Mouse (Mus musculus) kidney, adult 2 months (tissue): Measurements from ENCODE around the gene Nkiras2. TPM values are rescaled to one million over a fixed set of nuclear protein-coding genes. Genes with fewer than 3 reads are reported as not detected.
"Not testable (repeated sequence)": the region's sequence is repeated elsewhere in the genome, so short reads cannot be mapped to it uniquely, and the experiment has no call there.

ENCODE experiments used
- DNase-seq: peaks from one replicate; pipeline ENCODE4 v3.0.0; 2021
- H3K27ac ChIP-seq: fragments of 200-500 bp; 2 replicates; pipeline ENCODE4 v1.5.1; 2012; ENCODE audit warnings: low read depth, low read length, control low read depth, inconsistent platforms; ENCODE audit not compliant: insufficient read depth
- H3K27me3 ChIP-seq: fragments of 200-500 bp; replicated peaks from 2 replicates; pipeline ENCODE4 v1.6.1; 2012; ENCODE audit warnings: mild to moderate bottlenecking, moderate library complexity, low read length, inconsistent platforms; ENCODE audit not compliant: control insufficient read depth, insufficient read depth
- H3K36me3 ChIP-seq: fragments of 200-500 bp; 2 replicates; pipeline ENCODE4 v1.6.1; 2012; ENCODE audit warnings: mild to moderate bottlenecking, moderate library complexity, low read length, inconsistent platforms; ENCODE audit not compliant: control insufficient read depth, insufficient read depth
- H3K4me1 ChIP-seq: fragments of 200-500 bp; 2 replicates; pipeline ENCODE4 v1.6.1; 2011; ENCODE audit warnings: low read length; ENCODE audit not compliant: control insufficient read depth, insufficient read depth
- H3K4me3 ChIP-seq: fragments of 200-500 bp; 2 replicates; pipeline ENCODE4 v1.5.1; 2011; ENCODE audit warnings: mild to moderate bottlenecking, low read depth, low read length, control low read depth; ENCODE audit not compliant: insufficient read depth
- CTCF ChIP-seq: fragments of 200-500 bp; conservative IDR thresholded peaks from 2 replicates; pipeline ENCODE4 v1.5.1; 2011; ENCODE audit warnings: low read depth, mild to moderate bottlenecking, control low read depth, low read length, moderate library complexity, mixed read lengths; ENCODE audit not compliant: insufficient read depth, insufficient read length
- POLR2A ChIP-seq: fragments of 200-500 bp; IDR thresholded peaks from one replicate; pipeline ENCODE4 v1.6.1; 2011; ENCODE audit warnings: low read depth, low read length, control low read depth
- WGBS: fragments of 180-500 bp; shearing (Covaris S2); methylation state at CpG from one replicate; pipeline ENCODE4 v1.1.7; 2018; 5-methylcytosine and 5-hydroxymethylcytosine counted together
- polyA plus RNA-seq: library from polyadenylated mRNA; depleted of rRNA; stranded (reverse); fragments of >200 nt; gene quantifications from 2 replicates; pipeline ENCODE4 v1.2.3, GENCODE M21; 2012

Nkiras2 gene
- polyA plus RNA-seq, 1 experiment: 60.5 TPM

- WGBS: 29% methylated on average over 9 of the region's 9 CpGs
- no peaks in the 10 kb centered on the region for H3K36me3 ChIP-seq
- peak overlapping the region; percentile 91 for H3K27ac ChIP-seq
- TF ChIP-seq CTCF: no peak
- no peak for TF ChIP-seq POLR2A
- H3K4me3 ChIP-seq: peak overlapping the region; percentile 27; the same call in 1 of the 2 replicates
- H3K27me3 ChIP-seq: no peaks in the 10 kb centered on the region
- H3K4me1 ChIP-seq: peaks cover 16% of the 10 kb centered on the region; the same call in 1 of the 2 replicates
- DNase-seq: peak; percentile 71
Observed at GRCm38 (mm10) chr11:100609997-100610680, 8.9 kb upstream of the Nkiras2 start.

GRCm38 (mm10) chr11:100611627-100612026 lies 7.4 kb upstream of the Nkiras2 start:
- H3K27me3 ChIP-seq: no peaks in the 10 kb centered on the region
- no peak overlapping the region for H3K4me3 ChIP-seq
- peaks cover 16% of the 10 kb centered on the region; the same call in 1 of the 2 replicates for H3K4me1 ChIP-seq
- no peak for DNase-seq
- TF ChIP-seq CTCF: peak; percentile 26; the same call in 1 of the 2 replicates
- TF ChIP-seq POLR2A: no peak
- H3K36me3 ChIP-seq: no peaks in the 10 kb centered on the region
- 76% methylated on average over 6 of the region's 6 CpGs for WGBS
- peak overlapping the region; percentile 3; the same call in 1 of the 2 replicates for H3K27ac ChIP-seq

- DNase-seq: peak; percentile 41
- Histone ChIP-seq H3K4me1 (peaks cover 17% of the 10 kb centered on the region; the same call in 1 of the 2 replicates), H3K4me3 (no peak overlapping the region), H3K27ac (no peak overlapping the region), H3K27me3 (no peaks in the 10 kb centered on the region), H3K36me3 (no peaks in the 10 kb centered on the region)
- no peak for TF ChIP-seq CTCF
- no peak for TF ChIP-seq POLR2A
- WGBS: 85% methylated on average over 3 of the region's 3 CpGs
Observed at GRCm38 (mm10) chr11:100613241-100613640, 5.8 kb upstream of the Nkiras2 start.

GRCm38 (mm10) chr11:100616332-100616731 lies 2.7 kb upstream of the Nkiras2 start:
- 85% methylated on average over 5 of the region's 5 CpGs for WGBS
- no peaks in the 10 kb centered on the region for H3K27me3 ChIP-seq
- peaks cover 7% of the 10 kb centered on the region; the same call in 1 of the 2 replicates for H3K4me1 ChIP-seq
- H3K27ac ChIP-seq: no peak overlapping the region
- no peaks in the 10 kb centered on the region for H3K36me3 ChIP-seq
- no peak overlapping the region for H3K4me3 ChIP-seq
- TF ChIP-seq CTCF (no peak), POLR2A (no peak)
- DNase-seq: no peak

- H3K36me3 ChIP-seq, DNase-seq, H3K27me3 ChIP-seq, H3K4me3 ChIP-seq, H3K4me1 ChIP-seq, H3K27ac ChIP-seq: not testable (repeated sequence)
- 91% methylated on average over 7 of the region's 7 CpGs for WGBS
Observed at GRCm38 (mm10) chr11:100616836-100617235, 2.2 kb upstream of the Nkiras2 start.

GRCm38 (mm10) chr11:100617480-100617879 lies 1.6 kb upstream of the Nkiras2 start:
- Histone ChIP-seq H3K4me3 (no peak overlapping the region), H3K27me3 (no peaks in the 10 kb centered on the region), H3K27ac (no peak overlapping the region), H3K4me1 (peaks cover 7% of the 10 kb centered on the region; the same call in 1 of the 2 replicates), H3K36me3 (no peaks in the 10 kb centered on the region)
- no peak for DNase-seq
- no peak for TF ChIP-seq CTCF
- no peak for TF ChIP-seq POLR2A
- 60% methylated on average over 4 of the region's 4 CpGs for WGBS

GRCm38 (mm10) chr11:100619485-100619975 lies 486 bp downstream of the Nkiras2 start:
- Histone ChIP-seq H3K27ac (peak overlapping the region; percentile 77), H3K4me3 (peak overlapping the region; percentile 99), H3K27me3 (no peaks in the 10 kb centered on the region), H3K4me1 (peaks cover 13% of the 10 kb centered on the region; the same call in 1 of the 2 replicates), H3K36me3 (no peaks in the 10 kb centered on the region)
- peak; percentile 96 for DNase-seq
- WGBS: 1% methylated on average over 40 of the region's 40 CpGs
- TF ChIP-seq CTCF (no peak), POLR2A (peak; percentile 59)
